Mouse (Mus musculus) small intestine, adult 2 months (tissue): ENCODE measurements around the gene Aoc2. TPM values are rescaled to one million over a fixed set of nuclear protein-coding genes. Genes with fewer than 3 reads are reported as not detected.
"Not testable (repeated sequence)": the region's sequence is repeated elsewhere in the genome, so short reads cannot be mapped to it uniquely, and the experiment has no call there.

Source experiments
- H3K27ac ChIP-seq: fragments of 200-500 bp; 2 replicates; pipeline ENCODE4 v1.5.1; 2012; ENCODE audit warnings: low read depth, low read length, control low read depth, inconsistent platforms; ENCODE audit not compliant: insufficient read depth
- H3K27me3 ChIP-seq: fragments of 200-500 bp; 2 replicates; pipeline ENCODE4 v1.6.1; 2012; ENCODE audit warnings: mild to moderate bottlenecking, moderate library complexity, low read length, inconsistent platforms; ENCODE audit not compliant: control insufficient read depth, insufficient read depth
- H3K36me3 ChIP-seq: fragments of 200-500 bp; 2 replicates; pipeline ENCODE4 v1.6.1; 2012; ENCODE audit warnings: mild to moderate bottlenecking, low read length, control low read depth, inconsistent platforms; ENCODE audit not compliant: control insufficient read depth, insufficient read depth
- H3K4me1 ChIP-seq: fragments of 200-500 bp; 2 replicates; pipeline ENCODE4 v1.6.1; 2012; ENCODE audit warnings: low read length, inconsistent platforms, mixed read lengths; ENCODE audit not compliant: control insufficient read depth, insufficient read depth, insufficient read length
- H3K4me3 ChIP-seq: fragments of 200-500 bp; 2 replicates; pipeline ENCODE4 v1.5.1; 2012; ENCODE audit warnings: low read depth, mild to moderate bottlenecking, control low read depth, inconsistent platforms, low read length, moderate library complexity
- CTCF ChIP-seq: fragments of 200-500 bp; IDR thresholded peaks from 2 replicates; pipeline ENCODE4 v1.5.1; 2012; ENCODE audit warnings: low read depth, mild to moderate bottlenecking, control low read depth, inconsistent platforms, low read length, moderate library complexity, mixed read lengths; ENCODE audit not compliant: insufficient replicate concordance, insufficient read length; ENCODE audit errors: extremely low read depth
- POLR2A ChIP-seq: fragments of 200-500 bp; IDR thresholded peaks from 2 replicates; pipeline ENCODE4 v1.6.1; 2012; ENCODE audit warnings: low read depth, mild to moderate bottlenecking, control low read depth, inconsistent platforms, low read length, moderate library complexity
- WGBS: fragments of 180-500 bp; shearing (Covaris S2); methylation state at CpG from one replicate; pipeline ENCODE4 v1.1.7; 2018; 5-methylcytosine and 5-hydroxymethylcytosine counted together
- polyA plus RNA-seq: library from polyadenylated mRNA; depleted of rRNA; stranded (reverse); fragments of >200 nt; gene quantifications from 2 replicates; pipeline ENCODE4 v1.2.3, GENCODE M21; 2012

The Aoc2 gene
- polyA plus RNA-seq, 1 experiment: 5.9 TPM

- Histone ChIP-seq H3K4me1 (peaks cover 2% of the 10 kb centered on the region), H3K27ac (peak overlapping the region; percentile 48), H3K4me3 (peak overlapping the region; percentile 99; the same call in 1 of the 2 replicates), H3K36me3 (peaks cover 14% of the 10 kb centered on the region), H3K27me3 (no peaks in the 10 kb centered on the region)
- WGBS: 83% methylated on average over 8 of the region's 8 CpGs
- TF ChIP-seq POLR2A: no peak
- no peak for TF ChIP-seq CTCF
Observed at GRCm38 (mm10) chr11:101315082-101315650, 9.7 kb upstream of the Aoc2 start.

- no peaks in the 10 kb centered on the region for H3K27me3 ChIP-seq
- peaks cover 21% of the 10 kb centered on the region for H3K36me3 ChIP-seq
- H3K4me1 ChIP-seq: peaks cover 2% of the 10 kb centered on the region
- under 1% methylated on average over 62 of the region's 62 CpGs for WGBS
- TF ChIP-seq CTCF (0 out of 2 replicates have a peak, but pooled peaks have one; percentile 2), POLR2A (peak; percentile 62)
- peak within 1 kb of the TSS; percentile 48 for H3K27ac ChIP-seq
- peak within 1 kb of the TSS; percentile 99 for H3K4me3 ChIP-seq
Observed at GRCm38 (mm10) chr11:101315665-101316500, 9.0 kb upstream of the Aoc2 start, which contains the start of gene Psme3. Gene Psme3 (plus strand): TSS chr11:101316213.

- peaks cover 2% of the 10 kb centered on the region for H3K4me1 ChIP-seq
- peaks cover 26% of the 10 kb centered on the region for H3K36me3 ChIP-seq
- WGBS: under 1% methylated on average over 17 of the region's 17 CpGs
- no peak for TF ChIP-seq POLR2A
- TF ChIP-seq CTCF: no peak
- peak overlapping the region; percentile 99 for H3K4me3 ChIP-seq
- no peaks in the 10 kb centered on the region for H3K27me3 ChIP-seq
- H3K27ac ChIP-seq: peak overlapping the region; percentile 14; the same call in 1 of the 2 replicates
Observed at GRCm38 (mm10) chr11:101316501-101316917, 8.4 kb upstream of the Aoc2 start.

- no peak overlapping the region for H3K27ac ChIP-seq
- H3K27me3 ChIP-seq: no peaks in the 10 kb centered on the region
- peaks cover 56% of the 10 kb centered on the region for H3K36me3 ChIP-seq
- 6% methylated on average over 4 of the region's 4 CpGs for WGBS
- TF ChIP-seq CTCF (peak; percentile 82; the same call in 1 of the 2 replicates), POLR2A (no peak)
- no peaks in the 10 kb centered on the region for H3K4me1 ChIP-seq
- no peak overlapping the region for H3K4me3 ChIP-seq
Observed at GRCm38 (mm10) chr11:101323609-101324008, 1.3 kb upstream of the Aoc2 start.

- H3K27me3 ChIP-seq, H3K4me3 ChIP-seq, H3K27ac ChIP-seq, H3K4me1 ChIP-seq: not testable (repeated sequence)
- 90% methylated on average over 11 of the region's 11 CpGs for WGBS
- peaks cover 43% of the 10 kb centered on the region for H3K36me3 ChIP-seq
Observed at GRCm38 (mm10) chr11:101325201-101325600, 338 bp downstream of the Aoc2 start.

GRCm38 (mm10) chr11:101326147-101326546 lies 1.3 kb downstream of the Aoc2 start:
- no peak overlapping the region for H3K27ac ChIP-seq
- WGBS: 90% methylated on average over 11 of the region's 11 CpGs
- no peak overlapping the region for H3K4me3 ChIP-seq
- no peaks in the 10 kb centered on the region for H3K4me1 ChIP-seq
- no peaks in the 10 kb centered on the region for H3K27me3 ChIP-seq
- H3K36me3 ChIP-seq: peaks cover 34% of the 10 kb centered on the region
- TF ChIP-seq POLR2A (no peak), CTCF (no peak)

GRCm38 (mm10) chr11:101327311-101327710 lies 2.4 kb downstream of the Aoc2 start:
- WGBS: 14% methylated on average over 3 of the region's 3 CpGs
- no peak for TF ChIP-seq POLR2A
- TF ChIP-seq CTCF: no peak
- no peak overlapping the region for H3K27ac ChIP-seq
- H3K36me3 ChIP-seq: peaks cover 23% of the 10 kb centered on the region
- H3K4me3 ChIP-seq: no peak overlapping the region
- no peaks in the 10 kb centered on the region for H3K4me1 ChIP-seq
- no peaks in the 10 kb centered on the region for H3K27me3 ChIP-seq
